Mouse (Mus musculus): ENCODE measurements around the gene Plekhj1. TPM values are rescaled to one million over a fixed set of nuclear protein-coding genes. Genes with fewer than 3 reads are reported as not detected.
"Not testable (repeated sequence)": the region's sequence is repeated elsewhere in the genome, so short reads cannot be mapped to it uniquely, and the experiment has no call there.

The Plekhj1 gene
- total RNA-seq, 2 experiments from 2014 or later = 35.5 to 84.3 TPM

GRCm38 (mm10) chr10:80826151-80827062 lies 28.0 kb upstream of the Plekhj1 start, which contains the start of gene Oaz1:
Gene Oaz1, plus strand, starts transcription at chr10:80826656.
- ATAC-seq (ENCODE audit: poor library complexity, severe bottlenecking) = peak; percentile 87

GRCm38 (mm10) chr10:80824827-80825226 lies 26.4 kb upstream of the Plekhj1 start:
- no peak for ATAC-seq (ENCODE audit: poor library complexity, severe bottlenecking)

GRCm38 (mm10) chr10:80823847-80824643 lies 25.6 kb upstream of the Plekhj1 start:
- no peak for ATAC-seq (ENCODE audit: poor library complexity, severe bottlenecking)

- ATAC-seq (ENCODE audit: poor library complexity, severe bottlenecking) = no peak
These were observed 24.9 kb upstream of the Plekhj1 start for GRCm38 (mm10) chr10:80823316-80823715.

- no peak for ATAC-seq (ENCODE audit: poor library complexity, severe bottlenecking)
These were observed 24.1 kb upstream of the Plekhj1 start for GRCm38 (mm10) chr10:80822528-80822927.

GRCm38 (mm10) chr10:80821991-80822390 lies 23.6 kb upstream of the Plekhj1 start:
- ATAC-seq (ENCODE audit: poor library complexity, severe bottlenecking) = no peak

GRCm38 (mm10) chr10:80819406-80819805 lies 21.0 kb upstream of the Plekhj1 start:
- ATAC-seq (ENCODE audit: poor library complexity, severe bottlenecking) = no peak

GRCm38 (mm10) chr10:80818599-80819281 lies 20.3 kb upstream of the Plekhj1 start:
- ATAC-seq (ENCODE audit: poor library complexity, severe bottlenecking) = no peak

GRCm38 (mm10) chr10:80817955-80818354 lies 19.5 kb upstream of the Plekhj1 start:
- ATAC-seq (ENCODE audit: poor library complexity, severe bottlenecking) = not testable (repeated sequence)

- ATAC-seq (ENCODE audit: poor library complexity, severe bottlenecking) = no peak
These were observed 18.7 kb upstream of the Plekhj1 start for GRCm38 (mm10) chr10:80817164-80817563.

- ATAC-seq (ENCODE audit: poor library complexity, severe bottlenecking) = peak; percentile 83
These were observed 17.9 kb upstream of the Plekhj1 start for GRCm38 (mm10) chr10:80816303-80816702.

GRCm38 (mm10) chr10:80814800-80815199 lies 16.4 kb upstream of the Plekhj1 start:
- no peak for ATAC-seq (ENCODE audit: poor library complexity, severe bottlenecking)

- no peak for ATAC-seq (ENCODE audit: poor library complexity, severe bottlenecking)
These were observed 14.9 kb upstream of the Plekhj1 start, which contains the start of gene Jsrp1 for GRCm38 (mm10) chr10:80813366-80813765. Gene Jsrp1, minus strand, starts transcription at chr10:80813498.

- no peak for ATAC-seq (ENCODE audit: poor library complexity, severe bottlenecking)
These were observed 14.1 kb upstream of the Plekhj1 start for GRCm38 (mm10) chr10:80812391-80813041.

GRCm38 (mm10) chr10:80810084-80810483 lies 11.7 kb upstream of the Plekhj1 start:
- ATAC-seq (ENCODE audit: poor library complexity, severe bottlenecking) = no peak

- no peak for ATAC-seq (ENCODE audit: poor library complexity, severe bottlenecking)
These were observed 10.7 kb upstream of the Plekhj1 start for GRCm38 (mm10) chr10:80808985-80809632.

GRCm38 (mm10) chr10:80808099-80808984 lies 9.9 kb upstream of the Plekhj1 start:
- no peak for ATAC-seq (ENCODE audit: poor library complexity, severe bottlenecking)

- peak; percentile 22 for ATAC-seq (ENCODE audit: poor library complexity, severe bottlenecking)
These were observed 8.7 kb upstream of the Plekhj1 start for GRCm38 (mm10) chr10:80807057-80807627.
